In genomic region chr1:154678989-154679388, GRCm38 (mm10) we compare ENCODE assay signal across 24 mouse cellular contexts.
DNase-seq lines count a peak whose midpoint lies in the region; ATAC-seq lines count a peak whose summit lies in the region.
"Had no signal": no experiment of that assay in that cellular context is flagged by ENCODE, and none has a peak within 500 bp of the region (broad histone marks: within the 10 kb centered on the region; RNA-seq: fewer than 3 reads in every experiment).

No protein-coding gene starts in this region.

- DNase-seq in heart, adult 11 months = peak; percentile 44
- DNase-seq in heart, postnatal 14 days = no peak
- DNase-seq in embryo, embryonic 10.5 days (ENCODE audit: low spot score) = peak; percentile 10
- DNase-seq in embryo, embryonic 9.5 days (ENCODE audit: extremely low spot score) = peak; percentile 22
- no peak for DNase-seq in forebrain, embryonic 14.5 days (ENCODE audit: low spot score)
- DNase-seq: adrenal gland, adult 2 months; adrenal gland, postnatal 10 days; adrenal gland, postnatal 25 days; B cell, adult 2 months; cerebellum, adult 11 months; cerebellum, adult 18-20 months; cerebellum, adult 8-10 months; cerebellum, adult 9-11 months; cerebellum, postnatal 25 days had no signal

- H3K27me3 ChIP-seq in kidney, embryonic 14.5 days (ENCODE audit: control insufficient read depth, insufficient read depth, low read length) = no peaks in the 10 kb centered on the region
- H3K27me3 ChIP-seq in forebrain, embryonic 14.5 days (replicated peaks; ENCODE audit: control insufficient read depth, insufficient read depth, low read length) = no peaks in the 10 kb centered on the region
- no peaks in the 10 kb centered on the region for H3K27me3 ChIP-seq in midbrain, embryonic 13.5 days
- H3K27me3 ChIP-seq: CH12.LX; embryonic facial prominence, embryonic 12.5 days; forebrain, embryonic 13.5 days had no signal

- H3K36me3 ChIP-seq in kidney, embryonic 14.5 days (ENCODE audit: control insufficient read depth, insufficient read depth, low read length) = no peaks in the 10 kb centered on the region
- no peaks in the 10 kb centered on the region for H3K36me3 ChIP-seq in forebrain, embryonic 14.5 days (ENCODE audit: control insufficient read depth, insufficient read depth, low read length)
- no peaks in the 10 kb centered on the region for H3K36me3 ChIP-seq in midbrain, embryonic 13.5 days
- H3K36me3 ChIP-seq: embryonic facial prominence, embryonic 10.5 days; embryonic facial prominence, embryonic 12.5 days; G1E had no signal

- H3K4me1 ChIP-seq in kidney, embryonic 14.5 days (ENCODE audit: control insufficient read depth, insufficient read depth, low read length) = no peaks in the 10 kb centered on the region
- no peaks in the 10 kb centered on the region for H3K4me1 ChIP-seq in forebrain, embryonic 14.5 days (ENCODE audit: control insufficient read depth, insufficient read depth, low read length)
- no peaks in the 10 kb centered on the region for H3K4me1 ChIP-seq in midbrain, embryonic 13.5 days (replicated peaks)
- H3K4me1 ChIP-seq: embryonic facial prominence, embryonic 10.5 days; embryonic facial prominence, embryonic 12.5 days; forebrain, embryonic 13.5 days had no signal

- no peak overlapping the region for H3K9ac ChIP-seq in kidney, embryonic 14.5 days (ENCODE audit: low read depth, low read length)
- no peak overlapping the region for H3K9ac ChIP-seq in forebrain, embryonic 14.5 days (ENCODE audit: low read length)
- no peak overlapping the region for H3K9ac ChIP-seq in midbrain, embryonic 13.5 days (replicated peaks)
- H3K9ac ChIP-seq: embryonic facial prominence, embryonic 12.5 days; forebrain, embryonic 13.5 days had no signal

- ATAC-seq in megakaryocyte, adult 5-6 weeks (ENCODE audit: poor library complexity, severe bottlenecking) = peak; percentile 58
- ATAC-seq in kidney, embryonic 14.5 days (ENCODE audit: low FRiP score, low TSS enrichment) = no peak
- no peak for ATAC-seq in forebrain, embryonic 14.5 days
- ATAC-seq in midbrain, embryonic 13.5 days = no peak
- ATAC-seq: CD4-positive, CD25-positive, alpha-beta regulatory T cell, adult 4 months; forebrain, embryonic 16.5 days had no signal

- H3K9me3 ChIP-seq in kidney, embryonic 14.5 days (ENCODE audit: control insufficient read depth, low read length) = no peaks in the 10 kb centered on the region
- no peaks in the 10 kb centered on the region for H3K9me3 ChIP-seq in forebrain, embryonic 14.5 days (replicated peaks; ENCODE audit: control insufficient read depth, low read length)
- H3K9me3 ChIP-seq in midbrain, embryonic 13.5 days = no peaks in the 10 kb centered on the region
- H3K9me3 ChIP-seq: embryonic facial prominence, embryonic 10.5 days; embryonic facial prominence, embryonic 12.5 days; forebrain, embryonic 13.5 days had no signal

- no peak overlapping the region for H3K4me3 ChIP-seq in kidney, embryonic 14.5 days (ENCODE audit: low read length)
- no peak overlapping the region for H3K4me3 ChIP-seq in forebrain, embryonic 14.5 days (ENCODE audit: low read depth, low read length)
- H3K4me3 ChIP-seq in midbrain, embryonic 13.5 days (replicated peaks) = no peak overlapping the region
- H3K4me3 ChIP-seq: embryonic facial prominence, embryonic 10.5 days; embryonic facial prominence, embryonic 12.5 days; forebrain, embryonic 13.5 days had no signal

- no peak overlapping the region for H3K4me2 ChIP-seq in kidney, embryonic 14.5 days (replicated peaks; ENCODE audit: low read depth, low read length)
- no peak overlapping the region for H3K4me2 ChIP-seq in forebrain, embryonic 14.5 days (ENCODE audit: low read length)
- no peak overlapping the region for H3K4me2 ChIP-seq in midbrain, embryonic 13.5 days (replicated peaks)
- H3K4me2 ChIP-seq: embryonic facial prominence, embryonic 12.5 days; forebrain, embryonic 13.5 days had no signal

- WGBS in kidney, embryonic 14.5 days = 58% methylated on average over 1 of the region's 1 CpGs
- 0% methylated on average over 1 of the region's 1 CpGs for WGBS in forebrain, embryonic 14.5 days
- 7% methylated on average over 1 of the region's 1 CpGs for WGBS in midbrain, embryonic 13.5 days

- H3K27ac ChIP-seq in kidney, embryonic 14.5 days (ENCODE audit: low read depth, low read length) = no peak overlapping the region
- no peak overlapping the region for H3K27ac ChIP-seq in forebrain, embryonic 14.5 days (ENCODE audit: low read depth, low read length)
- no peak overlapping the region for H3K27ac ChIP-seq in midbrain, embryonic 13.5 days
- H3K27ac ChIP-seq: embryonic facial prominence, embryonic 10.5 days; embryonic facial prominence, embryonic 12.5 days; forebrain, embryonic 13.5 days had no signal

- intact Hi-C loops in heart, postnatal 14 days (cut with DNase I) = no loop called here

Comparison
In these comparisons a context has a peak if more than half of its experiments do, and no peak if none do; other contexts are left out.
1. DNase-seq: peak in heart, adult 11 months (single experiment), embryo, embryonic 10.5 days (single experiment) and embryo, embryonic 9.5 days (single experiment); none in heart, postnatal 14 days (0 of 2) and forebrain, embryonic 14.5 days (single experiment).